Mouse (Mus musculus): ENCODE data around the gene Ppp1r12c.

The Ppp1r12c gene

DNA sequence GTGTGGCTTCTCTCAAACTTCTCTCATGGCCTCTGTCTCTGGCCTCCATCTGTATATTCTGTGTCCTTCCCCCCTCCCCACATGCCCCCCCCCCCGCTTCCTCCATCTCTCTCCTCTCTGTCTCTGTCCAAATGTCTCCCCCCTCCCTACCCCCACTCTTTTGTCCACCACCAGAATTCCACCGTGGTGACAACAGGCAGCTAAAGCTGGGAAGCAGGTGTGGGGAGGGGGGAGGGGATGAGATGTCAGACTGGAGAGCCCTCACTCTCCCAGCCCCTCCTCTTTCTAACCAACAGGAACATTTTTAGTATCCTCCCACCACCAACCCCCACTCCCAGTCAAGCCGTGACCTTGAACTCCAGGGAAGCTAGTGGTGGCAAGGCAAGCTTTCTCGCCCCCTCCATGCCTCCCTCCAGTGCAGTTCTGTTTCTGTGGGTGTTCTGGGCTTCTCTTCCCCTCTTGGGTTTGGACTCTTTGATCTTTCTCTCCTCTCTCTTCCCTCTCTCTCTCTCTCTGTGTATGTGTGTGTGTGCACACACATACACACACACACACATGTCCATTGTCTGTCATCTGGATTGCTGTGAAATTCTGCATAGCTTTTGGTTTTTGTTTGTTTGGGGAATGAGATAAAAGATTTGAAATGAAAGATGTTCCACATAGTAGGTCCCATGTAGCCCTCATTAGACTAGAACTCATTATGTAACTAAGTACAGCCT, 15.0 kb upstream of the Ppp1r12c start, which contains the start of gene Tnnt1:
Tnnt1 (minus strand) TSS at position 51 of the 719 bp plus-strand sequence.
- no peak for DNase-seq (ENCODE audit: low read depth)

DNA sequence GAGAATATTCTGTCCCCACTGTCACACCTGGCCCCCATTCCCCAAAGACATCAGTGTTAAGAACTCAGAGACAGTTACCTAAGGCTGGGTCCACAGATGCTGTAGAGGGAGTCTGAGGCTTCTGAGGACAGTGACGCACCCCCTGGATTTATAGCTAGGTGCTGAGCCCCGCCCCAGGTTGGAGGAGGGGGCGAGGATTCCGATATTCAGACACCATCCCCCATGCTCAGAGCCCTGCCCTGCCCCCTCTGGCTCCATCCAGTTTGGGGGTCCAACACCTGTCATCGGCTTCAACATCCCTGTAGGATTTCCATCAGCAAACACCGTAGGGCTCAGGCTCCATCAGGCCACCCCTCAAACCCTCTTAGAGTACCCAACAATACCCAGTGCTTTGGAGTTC, 14.4 kb upstream of the Ppp1r12c start:
- DNase-seq (ENCODE audit: low read depth): no peak

GRCm38 (mm10) chr7:4513829-4514712, 12.6 kb upstream of the Ppp1r12c start:
- DNase-seq (ENCODE audit: low read depth): no peak

DNA sequence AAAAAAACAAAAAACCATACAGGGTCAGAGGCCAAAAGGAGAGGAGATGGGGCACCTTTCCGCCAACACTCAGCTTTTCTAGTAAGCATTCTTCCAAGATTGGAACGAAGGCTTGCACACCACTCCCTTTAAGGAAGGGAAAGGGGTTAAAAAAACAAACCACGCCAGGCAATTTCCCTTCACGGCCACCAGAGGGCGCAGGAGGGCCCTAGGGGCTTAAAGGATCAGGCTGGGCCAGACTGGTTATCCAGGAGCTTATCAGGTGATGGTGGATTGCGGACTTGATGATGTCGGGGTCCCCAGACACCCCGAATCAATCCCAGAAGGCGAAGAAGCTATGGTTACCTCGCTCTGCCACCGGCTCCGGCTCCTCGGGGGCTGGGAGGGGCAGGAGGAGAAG, 11.8 kb upstream of the Ppp1r12c start:
- DNase-seq (ENCODE audit: low read depth): no peak

GRCm38 (mm10) chr7:4511489-4512224, 10.2 kb upstream of the Ppp1r12c start:
- DNase-seq (ENCODE audit: low read depth): no peak

GRCm38 (mm10) chr7:4509863-4510608, 8.6 kb upstream of the Ppp1r12c start:
- DNase-seq (ENCODE audit: low read depth): no peak

GRCm38 (mm10) chr7:4508739-4509116, 7.2 kb upstream of the Ppp1r12c start:
- DNase-seq (ENCODE audit: low read depth): no peak

DNA sequence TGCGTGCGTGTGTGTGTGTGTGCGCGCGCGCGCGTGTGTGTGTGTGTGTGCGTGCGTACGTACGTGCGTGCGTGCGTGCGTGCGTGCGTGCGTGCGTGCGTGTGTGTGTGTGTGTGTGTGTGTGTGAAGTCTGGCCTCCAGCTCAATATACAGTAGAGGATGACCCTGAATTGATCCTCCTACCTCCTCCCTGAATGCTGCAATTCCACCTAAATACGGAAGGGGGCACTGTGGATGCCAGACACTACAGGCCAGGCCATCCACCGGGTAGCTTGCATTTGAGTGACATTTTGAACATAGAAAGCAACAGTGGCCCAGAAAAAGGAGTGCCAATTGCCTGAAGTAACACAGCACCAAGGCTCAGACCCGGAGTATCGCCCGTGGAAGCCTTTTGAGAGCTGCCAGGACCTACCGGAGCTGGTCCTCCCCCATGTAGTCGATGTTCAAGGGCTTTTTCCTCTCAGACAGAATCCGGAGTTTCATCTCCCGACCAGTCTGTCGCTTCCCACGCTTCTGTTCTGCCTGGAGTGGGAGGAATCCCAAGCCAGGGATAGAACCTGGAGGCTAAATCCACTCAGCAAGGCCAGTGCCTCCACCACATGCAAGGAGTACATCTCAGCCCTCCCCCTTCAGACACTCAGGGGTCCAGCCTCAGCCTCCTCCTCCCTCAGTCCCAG, 6.7 kb upstream of the Ppp1r12c start:
- DNase-seq (ENCODE audit: low read depth): no peak

GRCm38 (mm10) chr7:4507220-4507619, 5.7 kb upstream of the Ppp1r12c start:
- no peak for DNase-seq (ENCODE audit: low read depth)

DNA sequence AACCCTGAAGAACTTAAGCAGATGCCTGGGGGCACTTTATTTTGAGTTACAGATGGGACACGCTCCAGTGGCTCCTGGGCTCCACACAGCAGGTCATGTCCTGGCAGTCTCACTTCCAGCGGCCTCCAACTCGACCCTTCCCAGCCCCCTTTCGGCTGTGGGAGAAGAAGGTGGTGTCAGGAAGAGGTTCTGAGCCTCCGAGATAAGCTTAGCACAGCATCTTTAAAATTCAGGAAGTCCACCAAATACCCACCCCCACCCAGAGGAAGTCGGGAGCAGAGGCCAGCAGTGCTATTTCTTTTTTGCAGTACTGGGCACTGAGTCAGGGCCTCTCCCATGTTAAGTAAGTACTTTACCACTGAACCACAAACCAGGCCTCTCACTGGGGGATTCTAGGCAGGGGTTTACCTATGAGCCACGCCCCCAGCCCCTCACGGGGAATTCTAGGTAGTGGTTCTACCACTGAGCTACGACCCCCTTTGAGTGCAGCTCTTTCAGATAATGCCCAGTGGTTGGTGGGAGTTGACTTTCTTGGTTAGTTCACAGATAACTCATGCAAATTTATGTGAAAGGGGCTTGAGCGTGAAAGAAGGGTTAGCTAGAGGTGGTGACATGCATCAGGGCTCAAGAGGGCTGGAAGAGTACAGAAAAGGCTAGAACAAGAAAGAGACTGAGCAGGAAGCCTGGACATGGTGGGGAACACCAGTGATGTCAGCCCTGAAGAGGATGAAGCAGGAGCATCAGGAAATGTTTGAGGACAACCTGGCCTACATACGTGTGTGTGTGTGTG, 3.4 kb upstream of the Ppp1r12c start:
- DNase-seq (ENCODE audit: low read depth): no peak

DNA sequence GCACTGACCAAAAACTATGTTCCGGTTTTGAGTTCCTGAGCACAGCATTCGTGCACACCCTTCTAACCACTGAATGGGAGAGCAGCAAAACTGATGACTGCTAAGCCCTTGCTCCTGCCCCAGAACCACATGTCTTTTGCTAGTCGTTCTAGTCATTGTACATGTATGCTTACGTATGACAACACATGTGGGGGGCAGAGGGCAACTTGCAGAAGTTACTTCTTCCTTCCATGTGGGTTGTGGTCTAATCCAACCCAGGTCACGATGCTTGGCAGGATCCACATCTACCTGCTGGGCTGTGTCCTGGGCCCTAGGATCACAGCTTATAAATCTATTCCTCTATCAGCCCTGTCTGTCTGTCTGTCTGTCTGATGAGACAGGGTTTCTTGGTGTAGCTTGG, 2.4 kb upstream of the Ppp1r12c start:
- DNase-seq (ENCODE audit: low read depth): no peak

DNA sequence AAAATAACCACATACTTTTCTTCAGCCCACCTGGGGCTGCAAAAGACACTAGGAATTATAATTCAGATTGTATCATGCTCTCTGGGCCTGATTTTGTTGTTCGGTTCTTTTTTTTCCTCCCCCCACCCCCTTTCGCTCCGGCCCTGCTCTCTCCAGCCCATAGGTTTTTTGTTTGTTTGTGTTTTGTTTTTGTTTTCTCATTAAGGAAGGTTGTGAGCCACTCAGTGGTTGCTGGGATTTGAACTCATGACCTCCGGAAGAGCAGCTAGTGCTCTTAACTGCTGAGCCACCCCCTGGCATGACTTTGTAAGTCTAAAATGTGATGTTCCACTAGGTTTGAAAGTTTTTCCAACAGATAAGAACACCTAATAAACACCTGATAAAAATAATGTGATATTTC, 1.6 kb upstream of the Ppp1r12c start:
- no peak for DNase-seq (ENCODE audit: low read depth)

- DNase-seq (ENCODE audit: low read depth): no peak
Observed at GRCm38 (mm10) chr7:4502421-4503090, 1.1 kb upstream of the Ppp1r12c start.

DNA sequence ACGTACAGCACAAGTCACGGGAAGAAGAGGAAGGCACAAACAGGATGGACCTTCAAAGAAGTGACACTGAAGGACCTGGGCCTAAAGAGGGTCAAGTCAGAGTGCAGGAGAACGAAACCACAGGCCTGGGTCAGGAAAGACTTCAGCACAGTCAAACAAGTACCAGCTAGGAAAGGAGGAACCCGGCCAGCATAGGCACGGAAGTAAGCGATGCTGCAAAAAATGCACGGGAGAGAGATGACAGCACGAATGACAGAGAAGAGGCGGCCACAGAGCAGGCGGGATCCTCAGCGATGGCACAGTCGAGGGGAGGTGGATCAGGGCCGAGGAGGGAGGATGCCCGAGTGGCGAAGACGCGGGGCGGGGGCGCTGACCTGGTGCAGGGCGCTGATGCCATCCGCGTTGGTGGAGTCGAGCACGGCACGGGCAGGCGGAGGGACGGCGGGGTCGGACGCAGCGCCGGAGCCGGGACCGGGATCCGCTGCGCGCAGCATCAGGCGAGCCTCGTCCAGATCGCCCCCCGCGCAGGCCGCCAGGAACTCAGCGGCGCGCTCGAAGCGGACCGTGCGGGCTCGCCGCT, 498 bp downstream of the Ppp1r12c start:
- no peak for DNase-seq (ENCODE audit: low read depth)

- no peak for DNase-seq (ENCODE audit: low read depth)
Observed at GRCm38 (mm10) chr7:4499034-4499433, 2.4 kb downstream of the Ppp1r12c start.

GRCm38 (mm10) chr7:4498251-4498650, 3.2 kb downstream of the Ppp1r12c start:
- DNase-seq (ENCODE audit: low read depth): no peak

DNA sequence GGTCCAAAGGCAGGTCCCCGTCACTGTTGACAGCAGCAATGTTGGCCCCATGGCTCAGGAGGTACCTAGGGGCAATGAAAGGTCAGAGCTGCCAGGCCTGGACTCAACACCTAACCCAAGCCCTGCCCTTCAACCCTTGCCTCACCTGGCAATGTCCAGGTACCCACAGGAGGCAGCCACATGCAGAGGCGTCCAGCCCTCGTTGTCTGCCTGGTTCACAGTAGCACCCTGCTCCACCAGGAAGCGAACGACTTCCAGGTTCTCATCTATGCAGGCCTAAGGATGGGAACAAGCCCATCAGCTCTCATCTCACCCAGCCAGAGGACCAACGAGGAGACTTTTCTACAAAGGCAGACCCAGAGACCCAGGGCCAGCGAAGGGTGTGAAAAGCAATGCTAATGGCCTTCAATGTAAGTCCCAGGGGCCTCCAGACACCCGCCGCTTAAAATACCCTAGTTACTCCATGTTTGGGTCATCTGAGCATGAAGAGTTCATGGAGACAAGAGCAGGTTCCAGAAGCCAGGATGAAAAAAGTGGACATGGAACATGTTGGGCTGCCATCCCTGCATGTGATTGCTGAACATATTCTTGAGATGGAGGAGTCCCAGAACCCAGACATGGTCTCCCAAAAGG, 4.1 kb downstream of the Ppp1r12c start:
- no peak for DNase-seq (ENCODE audit: low read depth)

DNA sequence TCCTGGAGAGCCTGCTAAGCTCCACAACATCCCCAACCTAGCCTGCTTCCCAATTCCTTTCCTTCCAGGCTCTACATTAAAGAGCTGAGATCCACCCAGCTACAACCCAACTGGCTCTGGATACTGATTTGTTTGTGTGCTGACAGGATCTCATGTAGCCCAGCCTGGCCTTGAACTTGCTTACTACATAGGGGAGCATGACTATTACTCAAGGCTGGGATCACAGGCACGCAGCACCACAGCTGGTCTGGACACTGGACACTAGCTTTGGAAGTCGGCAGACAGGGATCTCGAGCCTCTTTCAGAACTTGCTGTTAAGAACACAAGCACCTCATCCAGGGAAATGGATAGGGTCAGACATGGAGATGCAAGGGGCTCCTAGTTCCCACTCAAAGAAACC, 5.0 kb downstream of the Ppp1r12c start:
- no peak for DNase-seq (ENCODE audit: low read depth)

- no peak for DNase-seq (ENCODE audit: low read depth)
Observed at GRCm38 (mm10) chr7:4493991-4494390, 7.5 kb downstream of the Ppp1r12c start.

All from c-Kit-positive CD71-negative TER-119-negative erythroid progenitor cells, embryonic 14.5 days (primary cell).